1 mouse cellular context compared by ENCODE assay signal in the genomic region with DNA sequence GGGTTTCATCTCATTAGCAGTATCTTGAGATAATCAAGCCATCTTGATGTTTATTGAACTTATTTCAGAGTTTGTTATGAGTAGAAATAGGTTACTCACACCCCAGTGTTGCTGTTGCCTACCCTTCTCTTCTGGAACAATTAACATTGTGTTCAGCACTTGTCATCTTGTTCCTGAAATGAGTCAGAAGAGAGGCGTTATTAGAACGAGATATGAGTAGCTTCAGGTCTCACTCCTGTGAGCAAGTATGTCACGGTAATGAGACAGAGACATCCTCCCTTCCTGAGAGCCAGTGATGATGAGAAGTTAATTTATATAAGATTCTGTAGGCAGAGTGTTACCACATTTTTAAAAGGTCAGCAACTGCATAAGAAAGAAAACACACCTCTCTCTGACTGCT.
TF ChIP-seq lines count a peak whose summit lies in the region.

No protein-coding gene starts in this region.

TF ChIP-seq in CH12.LX, 34 proteins besides CTCF, POLR2A, EP300 and RAD21 (continued from another document):
- TF ChIP-seq JUND (conservative IDR thresholded peaks at IDR 0.05; ENCODE audit: low read depth, low read length) (peak; percentile 98), HCFC1 (IDR thresholded peaks at IDR 0.05; ENCODE audit: low read depth, low read length) (no peak), JUN (IDR thresholded peaks at IDR 0.05; ENCODE audit: insufficient read depth, low read depth, low read length) (peak; percentile 95), MEF2A (IDR thresholded peaks at IDR 0.05; ENCODE audit: borderline replicate concordance, low read depth, low read length) (0 out of 2 replicates have a peak, but pooled peaks have one; percentile 28), USF1 (IDR thresholded peaks at IDR 0.05; ENCODE audit: low read depth, low read length) (no peak), MXI1 (IDR thresholded peaks at IDR 0.05; ENCODE audit: low read depth, low read length) (no peak), MAX (IDR thresholded peaks at IDR 0.05; ENCODE audit: low read length) (no peak), MAZ (IDR thresholded peaks at IDR 0.05; ENCODE audit: low read depth, low read length) (no peak), ZMIZ1 (IDR thresholded peaks at IDR 0.05; ENCODE audit: low read depth, low read length) (no peak), TCF12 (IDR thresholded peaks at IDR 0.05; ENCODE audit: low read depth, low read length) (no peak), CHD1 (IDR thresholded peaks at IDR 0.05; ENCODE audit: low read depth, low read length) (0 out of 2 replicates have a peak, but pooled peaks have one; percentile 34), ELF1 (IDR thresholded peaks at IDR 0.05; ENCODE audit: low read depth, low read length) (no peak), TBP (conservative IDR thresholded peaks at IDR 0.05; ENCODE audit: low read depth, low read length) (no peak), KAT2A (IDR thresholded peaks at IDR 0.05; ENCODE audit: insufficient replicate concordance, low read length) (no peak), ZKSCAN1 (IDR thresholded peaks at IDR 0.05; ENCODE audit: borderline replicate concordance, low read depth, low read length) (no peak), USF2 (conservative IDR thresholded peaks at IDR 0.05; ENCODE audit: low read depth, low read length) (no peak), PAX5 (IDR thresholded peaks at IDR 0.05; ENCODE audit: low read length) (no peak), MAFK (IDR thresholded peaks at IDR 0.05; ENCODE audit: insufficient replicate concordance, low read length) (0 out of 2 replicates have a peak, but pooled peaks have one; percentile 32), E2F4 (IDR thresholded peaks at IDR 0.05; ENCODE audit: insufficient replicate concordance, low read depth, low read length) (no peak), ZC3H11A (IDR thresholded peaks at IDR 0.05; ENCODE audit: low read depth, low read length) (no peak), CHD2 (IDR thresholded peaks at IDR 0.05; ENCODE audit: low read length) (0 out of 2 replicates have a peak, but pooled peaks have one; percentile 26), IRF4 (IDR thresholded peaks at IDR 0.05; ENCODE audit: low read depth, low read length) (peak; percentile 97), GABPA (IDR thresholded peaks at IDR 0.05; ENCODE audit: insufficient replicate concordance, low read depth, low read length) (no peak), RCOR1 (conservative IDR thresholded peaks at IDR 0.05; ENCODE audit: low read depth, low read length) (peak; percentile 80; the same call in 1 of the 2 replicates), NELFE (IDR thresholded peaks at IDR 0.05; ENCODE audit: low read depth, low read length) (no peak), POLR2AphosphoS2 (IDR thresholded peaks at IDR 0.05; ENCODE audit: low read depth, low read length) (no peak), UBTF (IDR thresholded peaks at IDR 0.05; ENCODE audit: low read depth, low read length) (no peak), ETS1 (conservative IDR thresholded peaks at IDR 0.05; ENCODE audit: low read depth, low read length) (peak; percentile 50), ZNF384 (IDR thresholded peaks at IDR 0.05; ENCODE audit: low read depth, low read length) (no peak)
